Mouse (Mus musculus) cortical plate, adult 2 months (tissue): ENCODE results near the gene Spin1. TPM values are rescaled to one million over a fixed set of nuclear protein-coding genes. Genes with fewer than 3 reads are reported as not detected.
A peak's percentile ranks its signal among the peaks of the same experiment; 100 is the strongest.

Experiments used
- H3K27ac ChIP-seq: fragments of 200-500 bp; 2 replicates; pipeline ENCODE4 v1.5.1; 2012; ENCODE audit warnings: low read length, control low read depth, inconsistent platforms; ENCODE audit not compliant: insufficient read depth
- H3K4me1 ChIP-seq: fragments of 200-500 bp; 2 replicates; pipeline ENCODE4 v1.6.1; 2011; ENCODE audit warnings: low read length; ENCODE audit not compliant: control insufficient read depth, insufficient read depth
- H3K4me3 ChIP-seq: fragments of 200-500 bp; 2 replicates; pipeline ENCODE4 v1.5.1; 2011; ENCODE audit warnings: mild to moderate bottlenecking, low read length, control low read depth; ENCODE audit not compliant: insufficient read depth
- CTCF ChIP-seq: fragments of 200-500 bp; IDR thresholded peaks from 2 replicates; pipeline ENCODE4 v1.5.1; 2011; ENCODE audit warnings: mild to moderate bottlenecking, control low read depth, low read length; ENCODE audit not compliant: insufficient read depth; ENCODE audit errors: extremely low read depth
- POLR2A ChIP-seq: fragments of 200-500 bp; IDR thresholded peaks from 2 replicates; pipeline ENCODE4 v1.6.1; 2011; ENCODE audit warnings: mild to moderate bottlenecking, low read length, control low read depth; ENCODE audit not compliant: insufficient read depth; ENCODE audit errors: extremely low read depth
- polyA plus RNA-seq: library from polyadenylated mRNA; depleted of rRNA; stranded (reverse); fragments of >200 nt; gene quantifications from 2 replicates; pipeline ENCODE4 v1.2.3, GENCODE M21; 2012

Gene Spin1
- polyA plus RNA-seq, 1 experiment, result 89.9 TPM

DNA sequence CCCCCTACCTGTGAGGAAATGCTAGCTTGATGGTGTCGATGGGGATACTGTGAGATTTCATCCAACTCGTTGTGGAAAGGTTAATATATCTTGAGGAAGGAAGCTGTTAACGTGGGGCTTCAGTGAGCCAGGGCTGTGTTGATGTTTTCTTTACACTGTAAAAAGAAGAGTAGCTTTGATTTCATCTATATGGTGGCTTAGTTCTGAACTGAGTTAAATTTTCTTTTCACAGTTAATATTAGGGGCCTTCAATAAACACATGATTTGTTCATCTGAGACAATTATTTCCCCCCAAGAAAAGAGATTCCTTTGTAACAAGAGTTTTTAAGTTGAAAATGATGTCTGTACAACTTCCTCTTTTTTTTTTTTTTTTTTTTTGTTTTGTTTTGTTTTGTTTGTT lies 56.6 kb downstream of the Spin1 start:
- TF ChIP-seq CTCF (no peak), POLR2A (no peak)
- Histone ChIP-seq H3K27ac (no peak overlapping the region), H3K4me1 (peaks cover 4% of the 10 kb centered on the region; the same call in 1 of the 2 replicates), H3K4me3 (no peak overlapping the region)

DNA sequence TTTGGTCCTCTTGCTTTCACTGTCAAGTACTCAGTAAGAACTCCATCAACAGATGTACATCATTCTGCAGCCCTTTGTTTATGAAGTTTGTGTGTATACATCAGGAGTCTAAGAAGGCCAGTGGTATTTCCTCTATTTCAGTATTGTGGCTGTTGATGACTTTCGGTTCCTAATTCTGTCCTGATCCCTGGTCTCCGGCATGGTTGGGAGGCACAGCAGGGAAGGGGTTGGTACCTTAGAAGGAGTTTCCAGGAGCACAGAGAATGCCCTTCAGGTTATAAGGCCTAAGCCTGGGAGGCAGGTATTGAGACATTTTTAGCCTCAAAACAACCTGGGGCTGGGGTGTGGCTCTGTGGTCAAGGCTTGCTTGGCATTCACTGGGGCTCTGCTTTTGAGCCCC lies 61.0 kb downstream of the Spin1 start:
- Histone ChIP-seq H3K4me1 (peaks cover 5% of the 10 kb centered on the region; the same call in 1 of the 2 replicates), H3K4me3 (no peak overlapping the region), H3K27ac (no peak overlapping the region)
- no peak for TF ChIP-seq CTCF
- TF ChIP-seq POLR2A, result no peak

DNA sequence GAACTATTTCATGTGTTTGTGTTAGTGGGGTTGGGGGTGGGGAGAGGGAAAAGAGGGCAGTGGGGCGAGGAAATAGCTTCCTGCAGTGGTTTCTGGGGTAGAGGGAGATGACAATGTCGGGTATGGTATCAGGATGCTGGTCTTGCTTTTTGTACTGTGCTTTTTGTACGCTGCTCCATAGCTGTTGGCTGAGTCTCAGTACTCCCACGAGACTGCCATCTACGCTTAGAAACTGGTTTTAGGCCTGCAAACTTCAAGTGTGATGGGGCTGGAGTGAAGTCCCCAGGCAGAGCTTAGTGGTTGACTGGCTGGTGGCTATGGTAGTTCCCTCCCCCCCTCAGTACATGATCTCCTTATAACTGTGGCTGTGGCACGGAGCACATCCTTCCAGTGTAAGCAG lies 61.6 kb downstream of the Spin1 start:
- H3K27ac ChIP-seq, result no peak overlapping the region
- peaks cover 5% of the 10 kb centered on the region; the same call in 1 of the 2 replicates for H3K4me1 ChIP-seq
- no peak for TF ChIP-seq CTCF
- TF ChIP-seq POLR2A, result no peak
- no peak overlapping the region for H3K4me3 ChIP-seq

- Histone ChIP-seq H3K4me3 (no peak overlapping the region), H3K4me1 (peaks cover 5% of the 10 kb centered on the region; the same call in 1 of the 2 replicates), H3K27ac (no peak overlapping the region)
- TF ChIP-seq POLR2A, result no peak
- TF ChIP-seq CTCF, result no peak
Observed at GRCm38 (mm10) chr13:51166711-51167110, 66.0 kb downstream of the Spin1 start.

- no peaks in the 10 kb centered on the region; the same call in 1 of the 2 replicates for H3K4me1 ChIP-seq
- TF ChIP-seq POLR2A (no peak), CTCF (no peak)
- no peak overlapping the region for H3K27ac ChIP-seq
- H3K4me3 ChIP-seq, result no peak overlapping the region; the same call in 1 of the 2 replicates
Observed at GRCm38 (mm10) chr13:51170215-51170614, 69.5 kb downstream of the Spin1 start.

DNA sequence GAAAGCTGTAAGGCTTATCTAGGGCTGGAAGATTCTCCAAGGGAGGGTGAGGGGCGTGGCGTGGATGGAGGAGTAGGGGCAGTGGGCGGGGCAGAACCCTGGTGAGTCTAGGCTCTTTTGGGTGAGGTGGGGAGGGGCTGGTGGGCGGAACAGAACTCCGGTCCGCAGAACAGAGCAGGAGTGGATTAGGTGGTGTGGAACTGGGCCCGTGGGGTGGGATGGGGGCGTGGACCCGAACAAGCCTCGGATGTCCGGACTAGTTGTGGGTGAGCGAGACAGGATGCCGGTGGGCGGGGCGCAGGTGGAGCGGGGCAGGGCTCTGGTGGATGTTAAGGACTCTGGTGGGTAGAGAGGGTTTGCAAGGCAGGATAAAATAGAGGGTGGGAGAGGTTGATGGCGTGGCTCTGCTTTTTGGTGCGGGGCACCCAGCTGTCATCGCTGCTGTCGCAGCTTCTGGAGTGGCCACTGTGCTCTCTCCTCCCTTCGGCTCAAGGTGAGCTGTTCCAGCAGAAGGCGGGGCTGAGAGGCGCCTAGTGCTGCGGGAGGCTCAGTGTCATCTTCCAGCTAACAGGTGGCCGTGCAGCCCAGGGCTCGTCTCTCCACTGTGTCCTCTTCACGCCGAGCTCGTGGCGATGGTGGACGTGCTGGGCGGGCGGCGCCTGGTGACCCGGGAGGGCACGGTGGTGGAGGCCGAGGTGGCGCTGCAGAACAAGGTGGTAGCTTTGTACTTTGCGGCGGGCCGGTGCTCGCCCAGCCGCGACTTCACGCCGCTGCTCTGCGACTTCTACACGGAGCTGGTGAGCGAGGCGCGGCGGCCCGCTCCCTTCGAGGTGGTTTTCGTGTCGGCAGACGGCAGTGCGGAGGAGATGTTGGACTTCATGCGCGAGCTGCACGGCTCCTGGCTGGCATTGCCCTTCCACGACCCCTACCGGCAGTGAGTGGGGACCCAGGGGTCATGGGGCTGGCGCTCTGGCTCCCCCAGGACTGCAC lies 70.3 kb downstream of the Spin1 start, which contains the start of gene Nxnl2:
Nxnl2 (plus strand) TSS at position 332 of the 990 bp plus-strand sequence.
- peak within 1 kb of the TSS; percentile 33 for H3K4me3 ChIP-seq
- H3K27ac ChIP-seq, result no peak within 1 kb of the TSS
- TF ChIP-seq CTCF, result 0 out of 2 replicates have a peak, but pooled peaks have one; percentile 1
- no peak for TF ChIP-seq POLR2A
- H3K4me1 ChIP-seq, result no peaks in the 10 kb centered on the region; the same call in 1 of the 2 replicates

DNA sequence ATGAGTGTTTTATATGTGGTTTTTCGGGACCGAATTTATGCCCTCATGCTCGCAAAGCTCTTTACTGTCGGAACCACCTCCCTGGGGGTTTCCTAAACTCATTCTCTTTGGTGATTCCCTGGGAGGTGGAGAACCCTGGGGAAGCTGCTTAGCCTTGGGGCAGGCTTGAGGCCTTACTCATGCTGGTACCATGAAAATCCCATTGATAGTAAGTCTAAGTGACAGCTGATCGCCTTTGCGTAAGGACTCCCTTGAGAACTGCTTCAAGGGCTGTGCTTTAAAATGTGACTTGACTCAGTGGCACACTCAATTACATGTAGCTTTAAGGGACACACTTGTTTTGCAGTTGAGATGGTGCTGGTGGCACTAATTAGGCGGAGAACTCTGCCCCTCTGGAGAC lies 71.9 kb downstream of the Spin1 start:
- Histone ChIP-seq H3K4me1 (no peaks in the 10 kb centered on the region; the same call in 1 of the 2 replicates), H3K4me3 (no peak overlapping the region), H3K27ac (no peak overlapping the region)
- TF ChIP-seq POLR2A (no peak), CTCF (no peak)

GRCm38 (mm10) chr13:51178932-51179331 lies 78.3 kb downstream of the Spin1 start:
- no peak overlapping the region for H3K27ac ChIP-seq
- H3K4me1 ChIP-seq, result no peaks in the 10 kb centered on the region
- TF ChIP-seq CTCF (no peak), POLR2A (no peak)
- no peak overlapping the region for H3K4me3 ChIP-seq

GRCm38 (mm10) chr13:51179362-51179761 lies 78.7 kb downstream of the Spin1 start:
- TF ChIP-seq CTCF, result no peak
- TF ChIP-seq POLR2A, result no peak
- Histone ChIP-seq H3K4me3 (no peak overlapping the region), H3K27ac (no peak overlapping the region), H3K4me1 (no peaks in the 10 kb centered on the region)

DNA sequence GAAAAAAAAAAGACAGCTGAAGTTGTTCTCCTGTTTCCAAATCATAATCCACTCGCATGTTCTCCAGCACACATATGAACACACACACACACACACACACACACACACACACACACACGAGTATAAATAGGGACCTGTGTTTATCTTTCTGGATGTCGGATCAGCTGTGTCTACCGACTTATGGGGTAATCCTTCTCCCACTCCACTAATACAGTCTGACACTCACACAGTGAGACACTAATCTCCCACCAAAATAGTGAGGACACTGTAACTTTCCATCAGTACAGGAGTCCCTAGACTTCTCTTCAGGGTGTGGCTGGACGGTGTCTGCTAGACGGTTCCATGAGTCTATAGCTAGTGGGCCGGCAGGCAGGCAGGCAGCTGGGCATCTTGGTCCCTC lies 81.6 kb downstream of the Spin1 start:
- Histone ChIP-seq H3K4me3 (no peak overlapping the region), H3K27ac (no peak overlapping the region), H3K4me1 (no peaks in the 10 kb centered on the region)
- TF ChIP-seq POLR2A (no peak), CTCF (no peak)
